Mouse (Mus musculus) lung, embryonic 15.5 days (tissue): ENCODE results near the gene Ripk3. TPM values are rescaled to one million over a fixed set of nuclear protein-coding genes. Genes with fewer than 3 reads are reported as not detected.
A peak's percentile ranks its signal among the peaks of the same experiment; 100 is the strongest.

Experiments used
- ATAC-seq: fragments of 200-750 bp; cut with Nextera tagmentation; 2 replicates; pipeline ENCODE4 v1.8.0; 2017; ENCODE audit warnings: moderate number of reproducible peaks, borderline replicate concordance; ENCODE audit not compliant: low FRiP score, low TSS enrichment; ENCODE audit errors: extremely low read depth
- H3K27ac ChIP-seq: fragments of 300-500 bp; sonication (generic); 2 replicates; pipeline ENCODE4 v1.5.1; 2015; ENCODE audit warnings: moderate library complexity, mild to moderate bottlenecking, inconsistent platforms
- H3K27me3 ChIP-seq: fragments of 300-500 bp; sonication (generic); 2 replicates; pipeline ENCODE4 v1.6.1; 2015; ENCODE audit warnings: inconsistent platforms
- H3K36me3 ChIP-seq: fragments of 300-500 bp; sonication (generic); 2 replicates; pipeline ENCODE4 v1.6.1; 2015; ENCODE audit warnings: inconsistent platforms
- H3K4me1 ChIP-seq: fragments of 300-500 bp; sonication (generic); 2 replicates; pipeline ENCODE4 v1.6.1; 2015; ENCODE audit warnings: inconsistent platforms
- H3K4me2 ChIP-seq: fragments of 300-500 bp; sonication (generic); 2 replicates; pipeline ENCODE4 v1.6.1; 2015; ENCODE audit warnings: inconsistent platforms, mild to moderate bottlenecking, moderate library complexity
- H3K4me3 ChIP-seq: fragments of 300-500 bp; sonication (generic); 2 replicates; pipeline ENCODE4 v1.5.1; 2015; ENCODE audit warnings: mild to moderate bottlenecking, inconsistent platforms
- H3K9ac ChIP-seq: fragments of 300-500 bp; sonication (generic); 2 replicates; pipeline ENCODE4 v1.6.1; 2015; ENCODE audit warnings: inconsistent platforms
- H3K9me3 ChIP-seq: fragments of 300-500 bp; sonication (generic); 2 replicates; pipeline ENCODE4 v1.6.1; 2016; ENCODE audit warnings: inconsistent platforms
- WGBS: fragments of 180-500 bp; shearing (Covaris S2); methylation state at CpG from one replicate; pipeline ENCODE4 v1.1.7; 2015; 5-methylcytosine and 5-hydroxymethylcytosine counted together
- polyA plus RNA-seq: library from polyadenylated mRNA; unstranded; fragments of >200 nt; fragmentation: Nextera tagmentation; extraction: Ambion mirVana; gene quantifications from 2 replicates; pipeline ENCODE4 v1.2.1, GENCODE M21; 2015

Ripk3 gene
- polyA plus RNA-seq, 1 experiment from 2014 or later = 45.6 TPM

DNA sequence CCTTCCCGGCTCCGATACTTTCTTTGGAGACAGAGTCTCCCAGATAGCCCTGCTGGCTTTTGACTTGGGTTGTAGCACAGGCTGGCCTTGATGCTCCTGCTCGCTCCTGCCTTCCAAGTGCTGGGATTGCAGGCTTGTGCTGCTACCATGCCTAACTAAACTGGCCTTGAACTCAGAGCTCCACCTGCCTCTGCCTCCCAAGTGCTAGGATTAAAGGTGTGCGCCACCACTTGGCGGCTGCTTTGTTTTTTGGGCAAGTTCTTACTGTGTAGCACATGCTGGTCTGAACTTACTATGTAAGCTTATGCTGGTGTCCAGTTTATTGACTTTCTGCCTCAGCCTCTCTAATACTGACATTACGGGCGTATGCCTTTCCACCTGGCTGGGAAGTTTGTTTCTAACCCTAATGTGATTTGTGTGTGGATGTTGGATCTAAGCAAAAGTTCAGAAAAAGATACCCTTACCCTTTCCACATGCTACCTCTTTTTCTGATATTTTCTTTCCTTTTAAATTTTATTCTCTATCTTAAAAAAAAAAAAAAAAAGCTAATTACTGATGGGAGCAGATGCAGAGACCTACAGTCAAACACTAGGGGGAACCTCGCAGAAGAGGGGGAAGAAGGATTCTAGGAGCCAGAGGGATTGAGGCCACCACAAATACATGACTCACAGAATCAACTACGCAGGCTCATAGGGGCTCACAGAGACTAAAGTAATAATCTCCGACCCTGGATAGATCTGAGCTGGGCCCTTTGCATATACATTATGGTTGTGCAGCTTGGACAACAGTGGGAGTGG is 41.4 kb downstream of the Ripk3 start:
- Histone ChIP-seq H3K4me3 (peak overlapping the region; percentile 73), H3K9ac (no peak overlapping the region), H3K4me2 (peak overlapping the region; percentile 92), H3K27ac (no peak overlapping the region), H3K36me3 (peaks cover 35% of the 10 kb centered on the region), H3K27me3 (no peaks in the 10 kb centered on the region), H3K9me3 (no peaks in the 10 kb centered on the region), H3K4me1 (peaks cover 30% of the 10 kb centered on the region)
- 83% methylated on average over 10 of the region's 10 CpGs for WGBS
- no peak for ATAC-seq

DNA sequence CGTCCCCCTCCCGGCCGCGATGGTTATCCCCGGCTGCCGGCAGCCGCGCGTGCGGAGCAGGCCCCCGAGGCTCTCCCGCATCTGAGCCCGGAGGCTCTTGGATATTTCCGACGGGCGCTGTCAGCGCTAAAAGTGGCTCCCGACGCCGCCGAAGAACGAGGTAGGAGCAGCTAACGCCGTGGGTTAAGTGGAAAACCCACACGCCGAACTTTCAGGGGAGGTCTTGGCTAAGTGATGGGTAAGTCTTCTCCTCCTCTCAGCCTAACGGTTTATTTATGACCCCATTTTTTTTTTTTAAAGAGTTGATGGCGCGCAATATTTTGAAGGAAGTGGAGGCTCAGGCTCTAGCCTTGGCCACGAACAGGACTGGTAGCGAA is 42.8 kb downstream of the Ripk3 start:
- no peaks in the 10 kb centered on the region for H3K27me3 ChIP-seq
- H3K36me3 ChIP-seq = peaks cover 25% of the 10 kb centered on the region
- H3K4me2 ChIP-seq = peak overlapping the region; percentile 92
- H3K9ac ChIP-seq = peak overlapping the region; percentile 78
- H3K4me1 ChIP-seq = peaks cover 30% of the 10 kb centered on the region
- peak overlapping the region; percentile 16; the same call in 1 of the 2 replicates for H3K27ac ChIP-seq
- ATAC-seq = no peak
- under 1% methylated on average over 31 of the region's 31 CpGs for WGBS
- H3K4me3 ChIP-seq = peak overlapping the region; percentile 73
- no peaks in the 10 kb centered on the region for H3K9me3 ChIP-seq

DNA sequence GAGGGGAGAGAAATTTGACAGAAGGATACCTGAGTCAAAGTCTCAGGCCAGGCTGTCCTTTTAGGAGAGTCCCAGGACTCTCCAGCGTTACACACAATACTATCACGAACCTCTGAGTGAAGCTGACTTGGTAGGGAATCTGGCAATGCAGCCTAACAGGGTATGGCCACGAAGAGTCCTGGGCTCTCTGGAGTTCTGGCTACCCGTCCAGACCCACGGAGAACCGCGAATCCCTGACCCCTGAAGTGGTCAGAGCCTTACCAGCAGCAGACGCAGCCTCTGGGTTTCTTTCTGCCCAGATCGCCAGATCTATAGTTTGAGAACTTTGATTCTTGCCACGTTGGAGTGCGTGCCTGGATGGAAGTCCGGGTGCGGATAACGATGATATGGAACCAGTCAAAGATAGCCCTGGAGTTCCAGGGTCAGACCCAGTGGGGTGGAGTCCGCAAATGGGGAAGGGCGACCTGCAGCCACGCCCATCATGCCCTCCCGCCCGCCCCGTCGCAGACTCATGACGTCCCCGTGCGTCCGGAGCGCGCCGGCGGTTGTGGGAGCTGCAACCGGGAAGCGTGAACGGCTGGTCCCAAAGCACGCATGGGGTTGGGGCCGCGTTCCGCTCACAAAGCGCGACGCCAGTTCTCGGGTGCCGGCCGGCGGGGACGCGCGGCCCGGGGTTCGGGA is 43.3 kb downstream of the Ripk3 start, which contains the start of the genes Dhrs1 and Nop9:
TSS of gene Dhrs1 (minus strand) at position 511 of the 681 bp plus-strand sequence.
TSS of gene Nop9 (plus strand) at position 514 of the 681 bp plus-strand sequence.
- ATAC-seq = peak; percentile 87
- Histone ChIP-seq H3K9me3 (no peaks in the 10 kb centered on the region), H3K4me3 (peak within 1 kb of the TSS; percentile 73), H3K27ac (peak within 1 kb of the TSS; percentile 16; the same call in 1 of the 2 replicates), H3K9ac (peak within 1 kb of the TSS; percentile 78), H3K36me3 (peaks cover 24% of the 10 kb centered on the region), H3K27me3 (no peaks in the 10 kb centered on the region), H3K4me1 (peaks cover 30% of the 10 kb centered on the region), H3K4me2 (peak within 1 kb of the TSS; percentile 92)
- WGBS = under 1% methylated on average over 48 of the region's 48 CpGs

- Histone ChIP-seq H3K36me3 (peaks cover 26% of the 10 kb centered on the region), H3K27ac (no peak overlapping the region), H3K9ac (0 out of 2 replicates have a peak overlapping the region, but pooled peaks have one; percentile 31), H3K27me3 (no peaks in the 10 kb centered on the region), H3K4me3 (no peak overlapping the region), H3K4me2 (peak overlapping the region; percentile 37), H3K4me1 (peaks cover 30% of the 10 kb centered on the region), H3K9me3 (no peaks in the 10 kb centered on the region)
- 17% methylated on average over 10 of the region's 10 CpGs for WGBS
- peak; percentile 68; the same call in 1 of the 2 replicates for ATAC-seq
Observed at GRCm38 (mm10) chr14:55743711-55744110, 45.0 kb downstream of the Ripk3 start.

DNA sequence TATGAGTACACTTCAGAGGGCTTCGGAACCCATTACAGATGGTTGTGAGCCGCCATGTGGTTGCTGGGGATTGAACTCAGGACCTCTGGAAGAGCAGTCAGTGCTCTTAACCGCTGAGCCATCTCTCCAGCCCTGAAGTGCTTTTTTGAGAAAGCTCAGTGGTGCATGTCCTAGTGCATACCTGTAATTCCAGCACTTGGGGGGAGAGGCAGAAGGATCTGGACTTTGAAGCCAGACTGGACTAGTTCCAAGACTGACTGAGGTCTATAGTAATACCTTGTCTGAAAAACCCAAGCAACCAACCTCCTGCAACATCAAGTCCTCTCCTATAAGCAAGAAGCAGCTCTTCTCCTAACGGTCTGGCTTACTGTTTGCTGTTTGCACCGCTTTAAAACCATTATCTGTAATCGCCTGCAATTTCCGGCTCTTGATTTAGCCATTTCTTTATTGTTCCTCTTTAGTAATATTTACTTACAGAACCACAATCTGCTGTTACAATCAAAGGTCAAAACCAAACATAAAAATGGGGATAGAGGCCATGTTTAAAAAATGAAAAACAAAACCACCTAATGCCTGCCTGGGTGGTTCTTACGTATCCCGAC is 51.5 kb downstream of the Ripk3 start:
- Histone ChIP-seq H3K36me3 (peaks cover 30% of the 10 kb centered on the region), H3K4me1 (no peaks in the 10 kb centered on the region), H3K9ac (no peak overlapping the region), H3K27me3 (no peaks in the 10 kb centered on the region), H3K4me3 (no peak overlapping the region), H3K9me3 (no peaks in the 10 kb centered on the region), H3K27ac (no peak overlapping the region), H3K4me2 (no peak overlapping the region)
- 85% methylated on average over 9 of the region's 9 CpGs for WGBS
- ATAC-seq = no peak

GRCm38 (mm10) chr14:55735758-55736157 is 52.9 kb downstream of the Ripk3 start:
- no peak for ATAC-seq
- Histone ChIP-seq H3K4me1 (no peaks in the 10 kb centered on the region), H3K27me3 (no peaks in the 10 kb centered on the region), H3K27ac (no peak overlapping the region), H3K9me3 (no peaks in the 10 kb centered on the region), H3K36me3 (peaks cover 27% of the 10 kb centered on the region), H3K4me2 (no peak overlapping the region), H3K4me3 (no peak overlapping the region), H3K9ac (no peak overlapping the region)
- WGBS = 76% methylated on average over 4 of the region's 4 CpGs

- Histone ChIP-seq H3K4me2 (no peak overlapping the region), H3K27ac (no peak overlapping the region), H3K4me3 (no peak overlapping the region), H3K4me1 (no peaks in the 10 kb centered on the region), H3K36me3 (peaks cover 24% of the 10 kb centered on the region), H3K9ac (no peak overlapping the region), H3K9me3 (no peaks in the 10 kb centered on the region), H3K27me3 (no peaks in the 10 kb centered on the region)
- ATAC-seq = no peak
- 36% methylated on average over 3 of the region's 3 CpGs for WGBS
Observed at GRCm38 (mm10) chr14:55735334-55735733, 53.3 kb downstream of the Ripk3 start.

Other genes with a start within 250 kb of the Ripk3 start
- 66.0 and 67.2 TPM in 2 replicates for gene Pck2, start 248.6 kb downstream of the Ripk3 start, polyA plus RNA-seq
- gene Dcaf11, start 228.9 kb downstream of the Ripk3 start, polyA plus RNA-seq = 67.7 and 72.6 TPM in 2 replicates
- 0.79 and 1.2 TPM in 2 replicates for gene A730061H03Rik, start 228.5 kb downstream of the Ripk3 start, polyA plus RNA-seq
- gene Fitm1, start 213.2 kb downstream of the Ripk3 start, polyA plus RNA-seq = 3.3 and 3.7 TPM in 2 replicates
- 168 and 171 TPM in 2 replicates for gene Psme1, start 210.7 kb downstream of the Ripk3 start, polyA plus RNA-seq
- gene Emc9, start 203.6 kb downstream of the Ripk3 start, polyA plus RNA-seq = 4.1 and 5.1 TPM in 2 replicates
- gene Psme2, start 197.8 kb downstream of the Ripk3 start, polyA plus RNA-seq = 234 and 238 TPM in 2 replicates
- gene Rnf31, start 197.2 kb downstream of the Ripk3 start, polyA plus RNA-seq = 14.5 and 16.0 TPM in 2 replicates
- 12.5 and 14.4 TPM in 2 replicates for gene Irf9, start 185.3 kb downstream of the Ripk3 start, polyA plus RNA-seq
- 22.9 and 25.5 TPM in 2 replicates for gene Rec8, start 170.8 kb downstream of the Ripk3 start, polyA plus RNA-seq
- gene Ipo4, start 152.9 kb downstream of the Ripk3 start, polyA plus RNA-seq = 81.2 and 95.6 TPM in 2 replicates
- gene Gm49378, start 151.0 kb downstream of the Ripk3 start, polyA plus RNA-seq = 0.44 and 2.0 TPM in 2 replicates
- gene Tm9sf1, start 145.1 kb downstream of the Ripk3 start, polyA plus RNA-seq = 119 and 126 TPM in 2 replicates
- 0.88 and 1.1 TPM in 2 replicates for gene Tssk4, start 138.7 kb downstream of the Ripk3 start, polyA plus RNA-seq
- 56.5 TPM in 2 replicates for gene Mdp1, start 128.4 kb downstream of the Ripk3 start, polyA plus RNA-seq
- 60.2 and 68.1 TPM in 2 replicates for gene Gmpr2, start 116.9 kb downstream of the Ripk3 start, polyA plus RNA-seq
- gene Nedd8, start 116.7 kb downstream of the Ripk3 start, polyA plus RNA-seq = 509 and 542 TPM in 2 replicates
- 46.9 and 48.3 TPM in 2 replicates for gene Tinf2, start 107.0 kb downstream of the Ripk3 start, polyA plus RNA-seq
- gene Tgm1, start 74.9 kb downstream of the Ripk3 start, polyA plus RNA-seq = 2.2 and 2.8 TPM in 2 replicates
- 31.8 and 33.2 TPM in 2 replicates for gene Rabggta, start 66.6 kb downstream of the Ripk3 start, polyA plus RNA-seq
- gene Dhrs1, start 43.2 kb downstream of the Ripk3 start, polyA plus RNA-seq = 86.7 and 88.4 TPM in 2 replicates
- 39.2 and 41.4 TPM in 2 replicates for gene Nop9, start 43.2 kb downstream of the Ripk3 start, polyA plus RNA-seq
- 0.55 and 0.80 TPM in 2 replicates for gene Cideb, start 30.4 kb downstream of the Ripk3 start, polyA plus RNA-seq
- gene Ltb4r2, start 27.4 kb downstream of the Ripk3 start, polyA plus RNA-seq = 0.25 and 0.35 TPM in 2 replicates
- gene Ltb4r1, start 22.9 kb downstream of the Ripk3 start, polyA plus RNA-seq = 1.7 and 2.6 TPM in 2 replicates
- 14.3 and 18.0 TPM in 2 replicates for gene Adcy4, start 4.8 kb downstream of the Ripk3 start, polyA plus RNA-seq
- 50.9 and 52.7 TPM in 2 replicates for gene Nfatc4, start 34.3 kb upstream of the Ripk3 start, polyA plus RNA-seq
- gene Nynrin, start 65.1 kb upstream of the Ripk3 start, polyA plus RNA-seq = 19.5 and 19.7 TPM in 2 replicates
- 0.88 and 1.2 TPM in 2 replicates for gene Cbln3, start 95.5 kb upstream of the Ripk3 start, polyA plus RNA-seq
- 18.3 and 18.8 TPM in 2 replicates for gene Khnyn, start 96.1 kb upstream of the Ripk3 start, polyA plus RNA-seq
- 51.8 and 52.9 TPM in 2 replicates for gene Sdr39u1, start 111.4 kb upstream of the Ripk3 start, polyA plus RNA-seq
- gene Cma1, start 155.8 kb upstream of the Ripk3 start, polyA plus RNA-seq = 4.3 and 5.9 TPM in 2 replicates
- gene Cma2, start 162.1 kb upstream of the Ripk3 start, polyA plus RNA-seq = not detected in 2 replicates
- gene Mcpt1, start 229.1 kb upstream of the Ripk3 start, polyA plus RNA-seq = not detected in 2 replicates
- gene Mcpt9, start 241.6 kb upstream of the Ripk3 start, polyA plus RNA-seq = not detected in 2 replicates